ENCODE assay signal across 18 mouse cellular contexts in genomic region chr8:111527149-111527548, GRCm38 (mm10). TPM values are rescaled to one million over a fixed set of nuclear protein-coding genes. Genes with fewer than 3 reads are reported as not detected.
DNase-seq lines count a peak whose midpoint lies in the region; ATAC-seq lines count a peak whose summit lies in the region.
"Had no signal": no experiment of that assay in that cellular context is flagged by ENCODE, and none has a peak within 500 bp of the region (broad histone marks: within the 10 kb centered on the region; RNA-seq: fewer than 3 reads in every experiment).

No protein-coding gene starts in this region.

- peak; percentile 96 for ATAC-seq in inflammation-experienced regulatory T-cells, adult 6 months
- ATAC-seq in erythroid progenitor cell, adult 5-6 weeks (replicated peaks; ENCODE audit: low FRiP score, poor library complexity, severe bottlenecking) = no peak
- ATAC-seq: intestine, embryonic 16.5 days; liver, postnatal 0 days had no signal

- peak; percentile 80 for DNase-seq in CD4-positive, CD25-positive, alpha-beta regulatory T cell, adult 2 months (ENCODE audit: low read depth, low spot score)
- DNase-seq in T-cell, adult 2 months (ENCODE audit: low spot score) = peak; percentile 79
- DNase-seq in thymus, postnatal 10 days (ENCODE audit: low spot score in 2 of 2) = peak; percentile 37 to 45
- DNase-seq in cerebellum, postnatal 14 days = no peak
- DNase-seq in cerebellum, postnatal 4 days (ENCODE audit: low spot score in 2 of 2) = no peak
- DNase-seq in left cerebral cortex, postnatal 14 days (ENCODE audit: low spot score in 2 of 2) = no peak
- DNase-seq: adrenal gland, adult 2 months; cerebellum, adult 9-11 months; embryo, embryonic 11 days; gastrocnemius, adult 2 months; heart, adult 11 months; heart, postnatal 36 days; liver, postnatal 0 days; lung, postnatal 10 days; retina, postnatal 1 day had no signal

- intact Hi-C loops in left cerebral cortex, postnatal 14 days (cut with DNase I) = no loop called here

RNA-seq across cellular contexts. Expression of gene Wdr59, which starts 5.3 kb away (rescaled TPM):
- polyA plus RNA-seq in inflammation-experienced regulatory T-cells, adult 6 months (2017; shearing (Covaris generic)) = 1 to 10 TPM; 2.9 to 4.9 (median 4.6) TPM
- total RNA-seq in erythroid progenitor cell, adult 5-6 weeks (2015; ENCODE audit: low replicate concordance) = 1.4 and 2.5 TPM in 2 replicates
- total RNA-seq in erythroid progenitor cell, adult 5-6 weeks (2017; ENCODE audit: low replicate concordance) = 0.98 and 1.3 TPM in 2 replicates
- total RNA-seq in left cerebral cortex, postnatal 14 days (2021) = 10 to 100 TPM; 19.4 to 20.5 TPM

RNA-seq across cellular contexts. Expression of gene Znrf1, which starts 8.7 kb away (rescaled TPM):
- polyA plus RNA-seq in inflammation-experienced regulatory T-cells, adult 6 months (2017; shearing (Covaris generic)) = 10 to 100 TPM; 12.4 to 58.2 (median 50.7) TPM
- 7.9 and 19.7 TPM in 2 replicates for total RNA-seq in erythroid progenitor cell, adult 5-6 weeks (2015; ENCODE audit: low replicate concordance)
- 4.8 and 13.7 TPM in 2 replicates for total RNA-seq in erythroid progenitor cell, adult 5-6 weeks (2017; ENCODE audit: low replicate concordance)
- 100 to 1,000 TPM; 157 to 170 TPM for total RNA-seq in left cerebral cortex, postnatal 14 days (2021)

Comparison
In these comparisons a context has a peak if more than half of its experiments do, and no peak if none do; other contexts are left out.
1. DNase-seq: peak in CD4-positive, CD25-positive, alpha-beta regulatory T cell, adult 2 months (single experiment), T-cell, adult 2 months (single experiment) and thymus, postnatal 10 days (2 of 2); none in cerebellum, postnatal 14 days (0 of 2), cerebellum, postnatal 4 days (0 of 2) and left cerebral cortex, postnatal 14 days (0 of 2).
2. RNA of gene Wdr59, which starts 5.3 kb away (total RNA-seq): 19.4 to 20.5 TPM in left cerebral cortex, postnatal 14 days; 0.98 to 2.5 TPM in erythroid progenitor cell, adult 5-6 weeks; every median in the first group is over 4 times any median in the second.
3. RNA of gene Znrf1, which starts 8.7 kb away (total RNA-seq): 157 to 170 TPM in left cerebral cortex, postnatal 14 days; 4.8 to 19.7 TPM in erythroid progenitor cell, adult 5-6 weeks; every median in the first group is over 4 times any median in the second.